ENCODE assay signal across 20 mouse cellular contexts in the genomic region with DNA sequence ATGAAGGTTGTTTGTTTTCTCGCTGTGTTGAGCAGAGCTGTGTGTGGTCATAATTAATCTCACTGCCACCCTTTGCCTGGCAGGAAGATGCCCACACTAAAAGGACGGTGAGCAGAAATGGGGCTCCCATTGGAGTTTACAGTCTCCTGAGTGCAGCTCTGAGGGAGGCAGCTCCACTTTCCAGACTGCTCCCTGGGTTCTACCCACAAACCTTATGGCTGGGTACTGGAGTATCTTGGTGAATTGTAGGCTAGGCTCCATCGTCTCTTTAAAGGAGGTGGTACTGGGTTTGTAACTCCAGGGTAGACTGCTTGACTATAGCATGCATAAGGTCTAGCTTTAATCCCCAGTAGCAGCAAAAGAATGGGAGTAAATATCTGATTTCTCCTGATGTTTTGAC.
DNase-seq lines count a peak whose midpoint lies in the region; TF ChIP-seq lines count a peak whose summit lies in the region.
"Had no signal": no experiment of that assay in that cellular context is flagged by ENCODE, and none has a peak within 500 bp of the region (broad histone marks: within the 10 kb centered on the region; RNA-seq: fewer than 3 reads in every experiment).

No protein-coding gene starts in this region.

- peaks cover 7% of the 10 kb centered on the region for H3K4me1 ChIP-seq in olfactory bulb, adult 2 months (ENCODE audit: control insufficient read depth, insufficient read depth, low read length)

- TF ChIP-seq POLR2A in olfactory bulb, adult 2 months (IDR thresholded peaks at IDR 0.05; ENCODE audit: insufficient read depth, low read depth, low read length), result no peak

- no peak for TF ChIP-seq CTCF in gastrocnemius, adult 2 months (IDR thresholded peaks at IDR 0.05)
- TF ChIP-seq CTCF in layer of hippocampus, adult 2 months (conservative IDR thresholded peaks at IDR 0.05), result no peak
- no peak for TF ChIP-seq CTCF in olfactory bulb, adult 2 months (IDR thresholded peaks at IDR 0.05; ENCODE audit: insufficient read depth, low read depth, low read length)

- peak overlapping the region; percentile 84 for H3K27ac ChIP-seq in gastrocnemius, adult 2 months
- 0 out of 2 replicates have a peak overlapping the region, but pooled peaks have one; percentile 39 for H3K27ac ChIP-seq in layer of hippocampus, adult 2 months
- peak overlapping the region; percentile 70 for H3K27ac ChIP-seq in olfactory bulb, adult 2 months (ENCODE audit: insufficient read depth, low read depth, low read length)
- H3K27ac ChIP-seq: embryonic facial prominence, embryonic 12.5 days; embryonic facial prominence, embryonic 15.5 days; hindbrain, embryonic 14.5 days; hindbrain, postnatal 0 days had no signal

- no peak for DNase-seq in gastrocnemius, adult 2 months
- DNase-seq in gastrocnemius, postnatal 14 days, result no peak
- DNase-seq in layer of hippocampus, adult 2 months (ENCODE audit: low spot score in 2 of 2), result no peak
- no peak for DNase-seq in layer of hippocampus, adult 18-20 months (ENCODE audit: low spot score in 2 of 2)
- peak; percentile 74 for DNase-seq in brain, adult 2 months (ENCODE audit: low read depth, low spot score)
- no peak for DNase-seq in cerebellum, adult 9-11 months
- DNase-seq: adrenal gland, postnatal 10 days; adrenal gland, postnatal 36 days; B cell, adult 2 months; cerebellum, adult 11-12 months; cerebellum, adult 8-10 months; cerebellum, postnatal 14 days; forebrain, postnatal 0 days; gastrocnemius, postnatal 25 days; heart, postnatal 36 days had no signal

- WGBS in olfactory bulb, adult 2 months, result 68% methylated on average over 3 of the region's 3 CpGs

- intact Hi-C loops in gastrocnemius, adult 2 months (cut with DNase I), result no loop called here
- intact Hi-C loops in gastrocnemius, postnatal 14 days (cut with DNase I; ENCODE audit: low total_unique reads), result loop anchor here (10.0 kb wide), 1 partner anchor 51 kb away; no protein-coding TSS in a partner anchor

- H3K4me3 ChIP-seq in gastrocnemius, adult 2 months, result peak overlapping the region; percentile 58
- no peak overlapping the region for H3K4me3 ChIP-seq in layer of hippocampus, adult 2 months
- H3K4me3 ChIP-seq in olfactory bulb, adult 2 months (ENCODE audit: insufficient read depth, low read depth, low read length), result no peak overlapping the region
- H3K4me3 ChIP-seq: embryonic facial prominence, embryonic 12.5 days; embryonic facial prominence, embryonic 15.5 days had no signal
